Mouse (Mus musculus) frontal cortex, postnatal 25 days (tissue): ENCODE results near the gene Dynlt1c.
"Not testable (repeated sequence)": the region's sequence is repeated elsewhere in the genome, so short reads cannot be mapped to it uniquely, and the experiment has no call there.

ENCODE experiments used
- DNase-seq, 2 experiments: peaks; one replicate each; pipeline ENCODE4 v3.0.0; 2022; ENCODE audit warnings: low spot score in 2 of 2

Dynlt1c gene

DNA sequence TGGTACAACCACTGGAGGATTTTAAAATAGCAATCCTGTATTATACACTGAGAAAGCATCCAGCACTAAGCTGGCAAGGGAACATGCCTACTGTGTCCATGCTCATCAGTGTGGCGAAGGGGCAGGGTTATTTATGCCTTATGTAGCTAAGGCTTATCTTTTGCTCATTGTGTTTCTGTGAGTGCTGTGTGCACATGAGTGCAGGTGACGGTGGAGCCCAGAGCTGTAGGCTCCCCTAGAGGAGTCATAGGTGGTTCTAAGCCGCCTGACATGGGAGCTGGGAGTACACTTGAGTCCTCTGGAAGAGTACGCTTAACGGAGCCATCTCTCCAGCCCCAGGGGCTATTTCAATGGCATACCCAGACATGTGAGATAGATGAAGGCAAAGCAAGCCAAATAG is 17.8 kb downstream of the Dynlt1c start:
- DNase-seq: not testable (repeated sequence)

DNA sequence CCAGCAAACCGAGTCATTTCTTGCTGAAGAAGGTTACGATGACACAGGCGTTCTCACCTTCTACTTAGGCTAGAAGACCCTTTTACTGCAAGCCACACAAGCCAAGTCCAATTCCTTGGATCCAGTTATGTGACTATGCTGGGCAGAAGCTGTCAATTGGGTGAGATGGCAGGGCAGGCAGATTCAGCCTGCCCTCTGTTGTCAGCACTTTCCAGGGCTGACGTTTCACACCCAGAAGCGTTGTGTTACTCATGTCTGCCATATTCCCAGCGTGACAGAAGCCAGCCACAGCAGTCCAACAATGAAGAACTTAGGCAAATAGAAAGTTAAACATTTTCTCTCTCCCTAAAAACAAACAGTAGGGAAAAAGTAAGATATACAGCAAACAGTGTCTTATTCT is 18.6 kb downstream of the Dynlt1c start:
- DNase-seq: not testable (repeated sequence)

DNA sequence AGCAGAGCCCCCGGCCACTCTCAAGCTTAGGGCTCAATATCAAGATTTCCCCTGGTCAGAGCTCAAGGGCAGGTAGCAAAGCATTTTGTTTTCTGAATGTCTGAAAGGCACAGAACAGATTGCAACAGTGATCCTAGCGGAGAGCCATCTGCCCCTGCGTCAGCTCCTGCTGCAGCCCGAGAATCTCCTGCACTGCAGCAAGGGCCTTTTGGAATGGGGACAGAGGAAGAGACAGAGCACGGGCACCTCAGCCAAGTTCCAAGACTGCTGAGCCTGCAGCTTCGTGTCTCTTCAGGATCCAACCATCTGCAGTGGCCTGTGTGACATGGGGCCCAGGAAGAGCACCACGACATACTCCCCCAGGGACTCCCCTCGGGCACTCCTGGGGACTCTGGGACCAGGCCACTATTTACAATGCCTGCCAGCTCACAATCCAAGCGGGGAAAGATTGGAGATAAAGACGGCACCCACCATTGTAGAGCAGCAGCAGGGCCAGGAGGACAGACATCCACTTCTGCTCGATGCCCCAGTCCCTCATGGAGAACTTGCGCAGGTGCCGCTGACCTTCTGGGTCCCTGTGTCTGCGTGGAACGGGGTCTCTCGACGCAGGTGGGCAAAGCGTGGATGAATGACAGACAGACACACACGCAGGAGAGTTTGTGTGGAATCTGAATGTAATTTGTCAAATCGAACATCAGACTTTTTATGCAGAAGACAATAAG is 19.4 kb downstream of the Dynlt1c start:
- not testable (repeated sequence) for DNase-seq

DNA sequence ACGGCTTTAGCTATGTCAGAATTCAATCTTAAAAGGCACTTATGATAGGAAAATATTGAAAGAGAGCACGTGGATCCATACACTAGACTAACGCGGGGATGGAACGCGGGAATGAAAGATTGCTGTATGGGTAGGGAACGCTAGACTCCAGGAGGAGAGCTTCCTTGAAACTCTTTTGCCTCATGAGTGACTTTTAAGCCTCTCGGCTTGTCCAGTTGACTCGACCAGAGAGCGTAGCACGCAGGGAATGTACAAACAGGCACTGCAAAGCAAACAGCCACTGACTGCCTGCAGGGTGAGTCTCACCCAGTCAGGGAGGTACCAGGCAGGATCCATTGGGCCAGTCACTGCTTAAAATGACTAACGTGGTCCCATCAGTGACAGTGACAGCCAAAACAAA is 20.5 kb downstream of the Dynlt1c start:
- DNase-seq: not testable (repeated sequence)

DNA sequence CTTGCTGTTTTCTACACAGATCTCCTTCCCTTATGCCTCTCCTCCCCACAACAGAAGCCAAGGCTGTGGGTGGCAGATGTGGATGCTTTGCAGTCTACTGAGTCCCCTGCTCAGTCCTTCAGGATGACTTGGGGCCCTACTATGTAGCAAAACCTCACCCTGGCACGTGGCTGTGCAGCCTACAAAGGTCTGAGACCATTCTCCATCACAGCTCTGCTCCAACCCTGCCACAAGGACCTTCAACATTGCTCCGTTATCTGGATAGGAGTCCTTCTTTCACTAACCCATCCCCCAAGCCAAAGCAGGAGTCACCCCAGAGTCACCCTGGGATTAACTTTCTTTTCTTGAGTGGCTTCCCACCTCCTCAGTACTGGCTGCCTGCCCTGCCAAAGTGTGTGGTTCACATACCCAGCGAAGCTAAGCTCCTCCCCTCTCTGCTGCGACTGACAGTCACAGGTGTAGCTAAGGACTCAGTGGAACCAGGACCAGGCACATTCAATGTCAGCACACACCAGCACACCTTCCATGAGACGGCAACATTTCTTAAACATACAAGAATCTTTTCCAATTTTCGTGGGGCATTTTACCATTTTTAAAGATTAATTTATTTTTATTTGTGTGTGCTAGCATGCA is 23.6 kb downstream of the Dynlt1c start:
- DNase-seq: not testable (repeated sequence)

DNA sequence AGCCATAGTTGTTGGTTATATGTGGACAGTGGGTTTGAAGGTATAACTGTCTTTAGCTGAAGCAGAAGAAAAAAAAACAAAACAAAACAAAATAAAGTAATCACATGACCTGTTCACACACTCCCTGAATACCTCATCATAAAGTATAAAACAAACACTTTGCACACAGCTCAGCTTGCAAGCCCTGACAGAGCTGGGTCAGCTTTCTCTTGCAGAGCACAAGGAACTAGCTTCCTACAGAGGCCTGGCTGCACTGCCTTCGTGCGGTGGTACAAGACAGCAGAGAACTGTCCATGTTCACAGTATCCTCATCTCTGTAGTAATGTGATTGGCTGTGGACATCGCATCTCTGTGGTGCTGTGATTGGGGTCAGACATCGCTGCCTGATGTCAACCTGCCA is 28.9 kb downstream of the Dynlt1c start:
- DNase-seq: not testable (repeated sequence)

DNA sequence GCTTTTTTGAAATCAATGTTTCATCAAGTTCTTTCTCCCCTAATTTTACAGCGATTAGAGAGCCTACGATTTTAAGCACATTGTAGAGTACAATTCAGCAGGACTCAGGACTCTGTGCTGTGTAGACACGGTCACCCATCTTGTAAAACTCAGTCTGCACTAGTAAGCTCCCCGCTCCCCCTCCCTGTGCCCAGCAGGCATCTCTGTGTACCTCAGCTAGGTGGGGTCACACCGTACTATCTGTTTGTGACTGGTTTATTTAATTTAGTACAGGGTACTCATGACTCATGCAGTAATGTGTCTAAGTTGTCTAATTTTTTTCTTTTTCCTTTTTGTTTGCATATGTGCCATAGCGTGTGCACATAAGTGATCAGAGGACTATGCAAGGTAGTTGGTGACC is 31.4 kb downstream of the Dynlt1c start:
- not testable (repeated sequence) for DNase-seq

DNA sequence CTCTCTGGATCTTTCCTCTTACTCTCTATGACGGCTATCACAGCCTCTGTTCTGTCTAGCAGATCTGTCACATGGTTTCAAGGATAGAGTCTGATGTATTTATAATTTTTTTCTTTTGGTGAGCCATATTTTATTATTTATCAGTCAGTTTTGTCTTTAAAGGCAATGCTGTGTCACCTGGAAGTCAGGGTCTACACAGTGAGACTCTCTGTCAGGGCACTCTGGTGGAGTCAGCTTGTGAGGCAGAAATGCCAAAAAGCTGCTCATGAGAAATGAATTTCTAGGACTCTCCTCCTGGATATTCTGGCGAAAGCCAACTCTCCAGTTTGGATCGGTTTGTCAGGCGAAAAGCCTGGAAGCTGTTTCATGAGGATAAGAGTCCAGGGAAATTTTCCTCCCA is 34.3 kb downstream of the Dynlt1c start:
- not testable (repeated sequence) for DNase-seq

DNA sequence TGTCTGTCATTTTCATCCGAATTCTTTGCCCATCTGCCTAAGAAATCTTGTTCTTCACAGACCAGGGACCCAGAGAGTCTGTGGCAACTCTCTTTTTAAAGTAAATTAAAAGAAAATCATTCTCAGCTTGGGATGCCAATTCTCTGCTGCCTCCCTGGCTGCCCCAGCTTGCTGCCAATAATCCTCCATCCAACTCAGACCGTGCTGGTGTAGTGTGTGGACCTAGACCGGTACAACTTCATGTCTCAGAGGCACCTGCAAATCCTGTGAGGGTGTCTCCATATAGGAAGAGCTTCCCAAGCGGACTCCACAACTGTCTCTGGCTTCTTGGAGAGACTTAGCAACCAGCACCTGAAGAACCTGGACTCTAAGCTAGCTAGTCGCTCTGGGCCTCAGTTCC is 35.4 kb downstream of the Dynlt1c start:
- no peak for DNase-seq

DNA sequence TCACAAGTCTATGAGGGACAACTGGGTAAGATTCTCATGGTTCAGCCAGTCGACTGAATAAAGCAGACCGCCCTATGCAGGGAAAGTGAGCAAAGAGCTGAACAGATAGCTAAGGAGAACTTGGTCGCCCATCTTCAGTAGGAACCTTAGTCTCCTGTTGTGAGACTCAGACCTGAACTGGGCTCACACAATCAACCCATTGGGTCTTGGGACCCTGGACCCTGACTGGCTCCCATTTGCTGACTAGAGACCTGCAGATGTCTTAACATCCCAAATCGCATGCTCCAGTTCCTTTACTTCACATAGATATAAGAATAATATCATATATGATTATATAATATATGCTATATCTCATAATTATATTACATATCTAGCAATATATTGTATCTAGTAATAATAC is 36.0 kb downstream of the Dynlt1c start:
- not testable (repeated sequence) for DNase-seq

DNA sequence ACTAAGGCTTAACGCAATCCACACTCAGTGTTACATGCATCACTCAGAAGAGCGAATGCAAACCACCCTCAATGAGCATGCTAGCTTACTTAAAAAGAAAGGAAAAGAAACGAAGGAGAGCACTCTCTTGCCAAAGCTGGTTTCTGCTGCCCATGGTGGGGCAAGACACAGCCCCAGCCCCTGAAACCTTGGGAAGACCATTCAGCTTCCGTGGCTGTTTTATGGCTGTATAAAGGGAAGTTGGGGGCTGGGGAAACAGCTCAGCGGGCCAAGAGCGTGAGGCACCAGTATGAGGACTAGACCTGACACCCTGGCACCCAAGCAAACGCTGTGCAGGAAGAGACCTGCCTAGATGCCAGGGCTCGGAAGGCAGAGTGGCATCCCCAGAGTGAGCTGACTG is 37.0 kb downstream of the Dynlt1c start:
- DNase-seq: not testable (repeated sequence)

DNA sequence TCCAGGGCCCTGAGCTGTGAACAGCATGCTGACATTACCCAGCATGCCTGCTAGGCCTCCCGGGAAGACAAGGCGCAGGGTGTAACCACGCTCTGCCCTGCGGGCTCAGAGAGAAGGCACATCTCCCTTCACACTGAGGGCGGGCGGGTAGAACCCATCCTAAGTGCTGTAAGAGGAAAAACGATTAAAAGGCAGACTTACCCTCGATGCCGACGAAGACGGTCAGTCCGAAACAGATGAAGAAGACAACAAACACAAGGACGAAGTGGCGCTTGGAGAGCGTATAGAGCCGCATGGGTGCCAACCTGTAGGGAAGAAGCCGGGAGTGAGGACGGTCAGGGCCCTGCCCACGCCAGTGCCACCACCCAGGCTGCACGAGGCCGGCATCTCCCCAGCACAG is 38.0 kb downstream of the Dynlt1c start:
- not testable (repeated sequence) for DNase-seq

DNA sequence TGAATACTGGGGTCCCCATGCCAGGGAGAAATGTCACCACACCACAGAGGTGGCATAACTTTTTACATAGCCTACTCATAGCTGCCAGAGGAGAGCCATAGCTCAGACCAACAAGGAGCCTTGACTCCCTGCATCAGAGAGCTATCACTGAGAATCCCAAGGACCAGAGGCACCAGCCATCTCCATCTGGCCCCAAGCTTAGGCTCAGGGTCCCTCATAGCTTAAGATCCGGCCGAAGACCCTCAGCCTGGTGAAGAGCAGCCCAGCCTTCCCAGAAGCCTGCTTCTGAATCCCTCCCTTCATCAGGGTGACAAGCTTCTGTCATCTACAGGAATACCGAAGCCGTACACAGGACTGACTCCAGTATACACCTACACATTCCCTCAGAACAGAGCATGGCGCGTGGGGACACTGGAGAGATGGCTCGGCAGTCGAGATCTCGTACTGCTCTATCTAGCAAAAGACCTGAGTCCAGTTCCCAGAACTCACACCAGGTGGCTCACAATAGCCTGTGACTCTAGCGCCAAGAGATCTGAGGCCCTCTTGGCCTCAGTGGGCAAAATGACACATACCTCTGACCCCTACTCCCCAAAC is 38.7 kb downstream of the Dynlt1c start:
- not testable (repeated sequence) for DNase-seq

DNA sequence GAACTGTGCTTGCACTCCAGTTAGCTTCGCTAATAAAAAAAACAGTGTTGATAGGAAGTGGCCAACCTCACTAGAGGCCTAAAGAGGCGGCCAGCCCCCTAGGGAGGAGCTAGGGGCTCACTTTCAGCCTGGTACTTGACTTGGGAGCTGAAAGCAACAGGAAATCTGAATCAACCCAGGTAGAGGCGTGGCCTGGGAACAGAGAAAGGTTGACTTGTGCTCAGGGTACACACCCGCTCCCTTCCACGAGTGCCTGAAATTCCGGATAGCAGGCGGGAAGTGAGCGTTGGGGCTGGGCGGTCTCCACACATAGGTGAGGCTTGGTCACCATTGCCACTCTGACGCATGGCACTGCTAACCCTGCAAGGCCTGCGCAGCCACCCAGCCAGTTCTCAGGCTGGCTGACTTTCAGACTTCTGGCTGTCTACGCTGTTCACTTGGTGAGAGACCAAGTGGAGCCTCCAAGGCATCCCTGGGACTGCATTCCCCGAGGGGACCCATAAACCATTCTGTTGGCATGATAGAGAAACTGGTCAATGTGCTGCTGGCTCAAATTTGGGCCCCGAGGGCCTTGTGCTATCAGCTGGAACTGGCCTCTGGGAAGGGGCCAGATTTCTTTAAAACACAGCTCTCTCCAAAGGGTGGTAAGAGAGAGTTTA is 39.4 kb downstream of the Dynlt1c start:
- not testable (repeated sequence) for DNase-seq

DNA sequence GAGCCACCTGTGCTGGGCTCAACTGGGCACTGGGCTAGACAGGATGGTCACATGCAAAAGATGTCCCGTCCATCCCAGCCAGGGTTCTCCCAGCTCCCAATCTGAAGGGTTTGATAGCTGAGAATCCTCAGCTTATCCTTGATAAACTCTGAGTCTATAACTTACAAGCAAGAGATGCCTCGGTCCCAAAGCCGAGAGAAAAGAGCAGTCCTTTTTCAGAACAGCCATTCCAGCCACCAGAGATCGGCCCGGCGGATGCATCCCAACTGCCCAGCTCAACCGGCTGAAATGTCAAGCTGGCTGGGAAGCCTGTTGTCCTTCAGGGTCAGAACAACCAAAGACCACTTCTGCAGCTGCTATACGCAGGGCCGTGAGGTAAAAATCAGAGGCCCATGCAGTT is 42.7 kb downstream of the Dynlt1c start:
- not testable (repeated sequence) for DNase-seq

DNA sequence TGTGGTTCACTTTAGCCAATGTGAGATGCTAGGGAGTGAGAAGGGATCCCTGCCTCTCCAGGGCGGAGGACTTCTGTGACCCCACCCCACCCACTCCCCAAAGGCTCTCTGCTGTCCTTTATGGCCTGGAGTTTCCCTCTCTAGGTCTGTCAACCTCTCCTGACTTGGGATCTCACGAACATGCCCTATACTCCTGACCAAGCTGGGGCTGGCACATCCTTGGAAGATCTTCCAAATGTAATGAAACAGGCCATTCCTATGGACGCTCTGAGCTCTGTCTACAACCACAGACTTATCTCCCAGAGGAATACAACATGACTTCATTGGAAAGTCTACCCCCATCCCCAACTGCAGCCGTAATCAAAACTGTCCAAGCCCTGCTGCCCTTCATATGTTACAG is 43.2 kb downstream of the Dynlt1c start:
- DNase-seq: not testable (repeated sequence)

DNA sequence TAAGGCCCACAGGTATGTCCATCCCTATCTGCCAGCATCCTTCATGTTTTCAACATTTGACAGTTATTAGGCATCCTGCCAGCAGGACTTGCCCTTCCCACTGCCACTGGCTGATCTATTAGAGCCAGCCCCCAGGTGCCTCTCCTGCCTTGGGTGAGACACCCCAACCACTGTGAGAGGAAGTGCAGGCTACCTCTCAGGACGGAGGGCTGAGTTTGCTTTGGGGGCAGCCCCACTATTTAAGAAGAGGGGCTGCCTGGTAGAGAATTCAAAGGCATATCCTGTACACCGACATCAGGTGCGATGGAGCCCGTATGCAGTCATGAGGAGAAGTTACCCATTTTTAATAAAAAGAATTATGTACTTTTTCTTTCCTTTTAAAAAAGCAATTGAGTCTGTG is 44.2 kb downstream of the Dynlt1c start:
- DNase-seq: not testable (repeated sequence)

DNA sequence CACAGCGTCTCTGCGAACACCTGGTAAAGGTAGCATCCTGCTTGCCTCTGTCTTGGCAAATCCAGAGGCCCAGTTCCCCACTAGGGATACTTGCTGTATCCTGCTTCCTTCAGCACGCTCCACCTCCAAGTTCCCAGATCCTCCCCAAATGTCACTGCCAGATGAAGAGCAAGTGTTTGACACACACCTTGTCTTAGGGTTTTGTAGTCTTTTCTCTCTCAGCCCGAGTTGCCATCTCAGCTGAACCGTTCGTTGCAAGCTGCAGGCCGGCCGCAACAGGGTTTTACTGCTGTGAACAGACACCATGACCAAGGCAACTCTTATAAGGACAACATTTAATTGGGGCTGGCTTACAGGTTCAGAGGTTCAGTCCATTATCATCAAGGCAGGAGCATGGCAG is 45.4 kb downstream of the Dynlt1c start:
- not testable (repeated sequence) for DNase-seq

DNA sequence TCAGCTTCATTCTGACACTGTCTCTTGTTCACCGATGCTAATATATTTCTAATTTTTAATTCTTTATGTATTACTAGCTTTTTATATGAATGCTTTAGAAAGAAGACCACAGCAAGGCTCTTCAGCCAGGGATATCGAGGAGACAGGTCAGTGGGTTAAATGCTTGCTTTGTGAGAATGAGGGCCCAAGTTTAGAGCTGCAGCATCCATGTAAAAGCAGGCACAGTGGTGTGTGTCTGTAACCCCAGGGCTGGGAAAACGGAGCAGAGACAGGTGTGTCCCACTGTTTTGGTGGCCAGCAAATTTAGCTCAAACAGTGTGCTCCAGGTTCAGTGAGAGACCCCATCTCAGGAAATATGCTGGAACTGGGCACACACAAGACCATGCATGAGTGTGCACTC is 46.0 kb downstream of the Dynlt1c start:
- DNase-seq: not testable (repeated sequence)

DNA sequence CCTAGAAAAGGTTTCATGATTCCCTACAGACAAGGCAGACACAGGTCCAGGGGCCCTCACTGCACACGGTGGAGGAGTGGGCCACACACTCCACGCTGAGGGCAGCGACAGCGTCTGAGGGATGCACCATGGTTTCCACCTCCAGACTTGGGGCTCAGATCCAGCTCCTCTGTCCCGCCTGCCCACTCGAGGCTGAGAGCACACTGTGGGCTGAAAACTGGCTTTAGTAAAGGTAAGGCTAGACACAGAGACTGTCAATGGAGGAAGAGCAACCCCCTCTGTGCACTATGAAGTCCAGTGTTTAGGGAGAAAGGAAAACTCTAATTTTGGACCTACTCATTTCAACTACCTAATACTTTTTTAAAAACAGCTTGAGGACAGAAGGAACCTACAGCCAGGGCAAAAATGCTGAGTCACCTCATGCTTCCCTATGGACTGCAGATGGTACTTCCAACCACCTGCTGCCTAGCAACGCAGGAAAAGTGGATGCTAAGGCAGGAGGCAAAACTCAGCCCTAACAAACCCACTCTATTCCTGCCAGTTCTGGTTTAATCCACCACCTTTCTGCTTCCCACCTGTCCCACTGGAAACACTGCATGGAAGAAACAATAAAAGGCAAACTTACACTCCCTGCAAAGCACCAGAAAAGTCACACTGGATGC is 49.6 kb downstream of the Dynlt1c start:
- not testable (repeated sequence) for DNase-seq

DNA sequence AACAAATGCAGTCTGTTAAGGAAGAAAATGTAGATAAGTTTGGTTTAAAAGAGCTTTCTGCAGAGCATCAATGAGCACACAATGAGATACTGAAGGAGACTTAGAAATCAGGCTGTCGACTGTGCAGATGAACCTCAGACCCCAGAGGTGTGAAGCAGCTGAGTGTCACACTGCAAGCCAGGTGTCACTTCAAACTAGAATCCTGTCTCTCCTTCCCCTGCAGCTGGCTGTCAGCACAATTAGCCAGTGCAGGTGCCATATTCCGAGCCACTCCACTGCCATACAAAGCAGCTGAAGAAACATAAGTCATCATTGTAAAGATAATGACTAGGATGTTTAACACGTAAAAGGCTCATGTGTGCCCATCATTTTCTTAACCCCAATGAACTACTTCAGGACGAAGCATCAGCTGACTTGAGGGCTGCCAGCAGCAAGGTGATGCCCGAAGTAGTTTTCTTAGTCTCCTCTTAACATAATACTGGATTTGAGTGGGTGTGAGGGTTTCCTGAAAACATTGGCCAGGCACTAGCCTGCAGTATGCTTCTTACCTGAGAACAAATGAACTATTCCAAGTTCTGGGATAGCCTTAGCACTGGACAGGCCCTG is 52.0 kb downstream of the Dynlt1c start:
- DNase-seq: not testable (repeated sequence)
